Mouse (Mus musculus): ENCODE measurements around the gene Gm49358. TPM values are rescaled to one million over a fixed set of nuclear protein-coding genes. Genes with fewer than 3 reads are reported as not detected.

Gm49358 gene
- polyA plus RNA-seq, 1 experiment from 2014 or later = 0.51 TPM

DNA sequence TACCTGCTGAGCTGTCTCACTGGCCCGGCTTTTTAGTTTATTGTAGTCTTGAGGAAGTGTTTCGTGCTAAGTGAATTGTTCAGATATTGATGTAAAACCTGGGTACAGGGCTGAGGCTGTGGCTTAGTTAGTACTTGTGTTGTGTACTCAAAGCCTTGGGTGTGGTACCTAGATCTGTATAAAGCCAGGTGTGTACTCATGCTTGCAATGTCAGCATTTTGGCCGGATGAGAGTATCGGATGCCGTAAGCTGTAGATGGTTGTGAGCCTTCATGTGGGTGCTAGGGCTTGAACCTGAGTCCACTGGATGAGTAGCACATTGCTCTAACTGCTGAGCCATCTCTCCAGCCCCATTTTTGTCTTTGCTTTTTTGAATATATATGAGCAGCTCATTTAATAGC, 22.3 kb downstream of the Gm49358 start:
- POLR2A ChIA-PET = no interaction called here

DNA sequence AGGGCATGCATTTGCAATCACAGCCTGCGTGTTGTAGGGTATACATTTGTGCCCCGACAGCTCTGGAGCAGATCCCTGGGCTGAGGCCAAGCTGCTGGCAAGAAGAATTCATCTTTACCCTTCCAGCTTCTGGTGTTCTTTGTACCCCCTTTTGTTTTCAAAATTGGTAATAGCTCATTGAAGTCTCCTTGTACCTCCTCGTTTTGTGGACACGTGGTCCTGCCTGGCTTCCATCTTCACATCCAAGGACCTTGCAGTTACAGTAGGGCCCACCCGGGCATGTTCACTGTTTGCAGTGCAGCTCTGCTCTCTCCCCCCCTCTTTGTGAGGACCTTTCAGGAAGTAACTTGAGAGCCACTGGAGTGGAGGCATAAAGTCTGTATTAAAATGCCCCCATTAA, 24.4 kb downstream of the Gm49358 start:
- DNase-seq (ENCODE audit: low read depth, low spot score) = no peak
- no peaks in the 10 kb centered on the region for H3K27me3 ChIP-seq
- no peak for TF ChIP-seq CTCF (IDR thresholded peaks at IDR 0.05)
- ATAC-seq = no peak
- in situ Hi-C loops (cut with MboI; ENCODE audit: low pct_unique_long_range_greater_than_20kb) = no loop called here
- ChIA-PET POLR2A (interaction anchor here (1.0 kb wide), 1 partner anchor 9 kb away, joined by 4 read pairs; no protein-coding TSS in a partner anchor), CTCF (no interaction called here)

More for the DNA sequence above, 22.3 kb downstream of the Gm49358 start:
- H3K27me3 ChIP-seq = no peaks in the 10 kb centered on the region
- in situ Hi-C loops (cut with MboI; ENCODE audit: low pct_unique_long_range_greater_than_20kb) = no loop called here
- CTCF ChIA-PET = no interaction called here
- no peak for TF ChIP-seq CTCF (IDR thresholded peaks at IDR 0.05)
- no peak for ATAC-seq
- no peak for DNase-seq (ENCODE audit: low read depth, low spot score)

DNA sequence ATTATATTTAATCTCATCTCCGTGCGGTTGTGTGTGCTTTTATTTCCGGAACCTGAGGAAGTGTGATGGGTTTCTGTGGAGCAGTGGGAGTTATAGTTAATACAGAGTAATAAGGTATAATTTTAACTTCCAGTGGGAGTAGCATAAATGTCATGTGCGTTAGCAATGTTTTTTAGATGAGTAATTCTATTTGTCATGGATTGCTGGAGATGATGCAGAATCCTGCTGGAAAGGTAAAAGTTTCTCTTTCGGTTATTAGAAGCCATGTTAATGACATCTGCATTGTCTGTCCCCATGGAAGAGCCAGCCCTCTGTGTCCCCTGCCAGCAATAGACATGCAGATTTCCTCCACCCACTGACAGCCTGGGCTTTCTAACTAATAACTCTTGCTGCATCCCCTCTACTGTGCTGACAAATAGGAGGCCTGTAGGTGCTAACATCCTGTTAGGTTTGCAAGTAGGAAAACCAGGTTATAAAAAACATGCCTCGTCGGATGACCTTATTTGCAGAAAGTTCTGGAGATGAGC, 25.4 kb downstream of the Gm49358 start:
- in situ Hi-C loops (cut with MboI; ENCODE audit: low pct_unique_long_range_greater_than_20kb) = no loop called here
- no peak for TF ChIP-seq CTCF (IDR thresholded peaks at IDR 0.05)
- ChIA-PET POLR2A (no interaction called here), CTCF (no interaction called here)
- no peak for DNase-seq (ENCODE audit: low read depth, low spot score)
- no peak for ATAC-seq
- no peaks in the 10 kb centered on the region for H3K27me3 ChIP-seq

DNA sequence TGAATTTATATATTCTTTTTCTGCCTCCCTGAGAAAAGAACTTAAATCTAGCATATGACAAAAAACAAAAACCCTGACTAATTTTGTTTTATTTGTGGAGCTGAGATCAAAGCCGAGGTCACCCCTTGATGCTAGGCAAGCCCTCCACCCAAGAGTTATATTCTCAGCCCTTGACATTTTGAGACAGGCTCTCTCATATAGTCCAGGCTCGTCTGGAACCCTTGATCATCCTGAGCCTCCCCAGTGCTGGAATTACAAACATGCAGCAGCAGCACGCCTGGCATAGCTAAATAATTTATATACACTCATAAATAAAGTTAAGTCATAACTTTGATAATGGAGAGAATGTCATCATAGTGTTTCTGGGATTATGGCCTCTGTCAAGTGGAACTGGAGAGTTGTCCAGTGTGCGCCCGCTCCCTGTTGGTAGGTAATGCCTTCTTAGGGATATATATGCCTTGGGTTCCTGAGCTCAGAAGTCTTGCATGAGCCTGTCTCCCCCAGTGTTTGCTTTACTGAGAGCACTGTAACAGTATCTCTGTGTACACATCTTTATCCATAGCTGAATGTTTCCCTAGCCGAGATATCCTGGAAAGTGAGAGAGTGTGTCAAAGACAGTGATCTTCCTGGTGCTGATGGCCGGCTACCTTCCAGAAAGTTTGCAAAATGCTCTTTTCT, 27.9 kb downstream of the Gm49358 start:
- ChIA-PET CTCF (no interaction called here), POLR2A (interaction anchor here (1.0 to 2.1 kb wide), 2 partner anchors 12 to 18 kb away, joined by 3 to 6 read pairs; partner anchors contain the start of gene Nt5dc3)
- in situ Hi-C loops (cut with MboI; ENCODE audit: low pct_unique_long_range_greater_than_20kb) = no loop called here
- ATAC-seq = no peak
- no peak for TF ChIP-seq CTCF (IDR thresholded peaks at IDR 0.05)
- no peaks in the 10 kb centered on the region for H3K27me3 ChIP-seq
- DNase-seq (ENCODE audit: low read depth, low spot score) = no peak

DNA sequence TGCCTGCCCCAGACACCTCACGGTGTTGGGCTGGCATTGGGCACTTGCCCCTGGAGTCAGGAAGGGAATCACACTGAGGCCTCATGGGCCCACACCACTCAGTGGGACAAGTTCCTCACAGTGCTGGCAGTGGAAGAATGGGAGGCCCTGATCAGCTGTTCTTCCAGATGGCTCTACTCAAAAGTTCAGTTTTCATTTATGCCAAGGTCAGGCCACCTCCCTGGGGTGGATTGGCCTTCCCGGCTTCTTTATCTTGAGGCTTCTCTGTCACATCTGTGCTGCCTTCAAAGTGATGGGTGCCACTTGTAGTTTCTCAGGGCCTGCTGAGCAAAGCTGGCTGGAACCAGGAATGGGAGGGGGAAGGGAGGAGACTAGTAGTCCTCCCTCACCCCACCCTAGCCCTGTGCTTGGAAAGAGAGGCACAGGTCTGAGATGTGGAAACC, 29.8 kb downstream of the Gm49358 start:
- TF ChIP-seq CTCF (IDR thresholded peaks at IDR 0.05) = no peak
- no peak for DNase-seq (ENCODE audit: low read depth, low spot score)

DNA sequence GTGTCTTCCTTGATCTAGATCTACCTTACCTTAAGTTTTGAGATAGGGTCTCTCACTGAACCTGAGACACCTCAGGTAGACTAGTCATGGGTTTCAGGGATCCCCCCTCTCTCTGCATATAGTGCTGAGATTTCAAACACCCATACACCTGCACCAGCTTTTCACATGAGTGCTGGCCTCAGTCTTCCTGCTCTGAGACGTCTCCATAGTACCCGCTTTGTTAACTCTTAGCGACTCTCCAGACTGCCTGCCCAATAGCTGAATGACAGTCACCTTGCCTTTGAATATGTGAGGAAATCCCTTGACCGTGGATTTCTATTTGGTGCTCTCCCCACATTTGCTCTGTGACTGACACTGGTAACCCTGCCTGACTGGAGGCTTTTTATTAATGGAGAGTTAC, 30.4 kb downstream of the Gm49358 start:
- in situ Hi-C loops (cut with MboI; ENCODE audit: low pct_unique_long_range_greater_than_20kb) = no loop called here
- DNase-seq (ENCODE audit: low read depth, low spot score) (no peak), ATAC-seq (no peak)
- ChIA-PET POLR2A (interaction anchor here (0.6 to 1.5 kb wide), 2 partner anchors 10 to 171 kb away, joined by 3 read pairs; no protein-coding TSS in a partner anchor), CTCF (interaction anchor here (1.2 kb wide), 1 partner anchor 29 kb away, joined by 4 read pairs; no protein-coding TSS in a partner anchor)
- no peaks in the 10 kb centered on the region for H3K27me3 ChIP-seq
- TF ChIP-seq CTCF (IDR thresholded peaks at IDR 0.05) = no peak

More for the DNA sequence above, 29.8 kb downstream of the Gm49358 start:
- ATAC-seq = no peak
- in situ Hi-C loops (cut with MboI; ENCODE audit: low pct_unique_long_range_greater_than_20kb) = no loop called here
- H3K27me3 ChIP-seq = no peaks in the 10 kb centered on the region
- POLR2A ChIA-PET = interaction anchor here (0.6 to 2.1 kb wide), 2 partner anchors 14 to 172 kb away, joined by 3 to 6 read pairs; partner anchors contain the start of gene Nt5dc3
- CTCF ChIA-PET = interaction anchor here (1.2 kb wide), 1 partner anchor 30 kb away, joined by 4 read pairs; no protein-coding TSS in a partner anchor

DNA sequence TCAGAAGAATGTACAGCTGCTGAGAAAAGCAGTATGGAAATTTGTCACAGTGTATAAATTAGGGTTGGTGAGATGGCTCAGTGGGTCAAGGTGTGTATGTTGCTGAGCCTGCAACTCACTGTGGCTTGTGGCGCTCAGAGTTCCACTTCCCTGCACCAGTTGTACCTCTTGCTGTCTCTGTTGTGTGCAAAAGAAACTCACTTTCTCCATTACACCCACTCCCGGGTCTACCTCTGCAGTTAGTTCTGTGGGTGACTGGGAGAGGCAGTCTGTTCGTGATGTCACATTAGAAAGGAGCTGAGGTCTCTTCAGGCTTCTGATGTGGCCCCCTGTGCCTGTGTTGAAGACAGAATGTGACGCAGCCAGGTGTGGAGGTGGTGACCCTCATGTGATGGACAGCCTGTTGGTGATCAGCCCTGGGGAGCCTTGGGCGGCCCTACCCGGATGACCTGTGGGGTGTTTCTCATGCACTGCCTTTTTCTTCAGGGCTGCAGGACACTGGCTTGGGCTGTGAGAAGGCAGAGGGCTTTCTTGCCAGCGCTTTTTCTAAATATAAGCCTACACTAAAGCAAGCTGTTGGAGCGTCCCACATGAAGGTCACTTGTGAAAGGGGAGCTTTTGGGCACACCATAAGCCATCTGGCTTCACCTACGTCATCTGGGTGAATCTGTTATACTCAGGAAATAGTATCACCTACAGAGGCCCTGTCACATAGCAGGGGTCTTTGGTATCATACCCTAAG, 31.2 kb downstream of the Gm49358 start:
- POLR2A ChIA-PET = interaction anchor here (1.1 to 1.5 kb wide), 2 partner anchors 9 to 16 kb away, joined by 3 read pairs; partner anchors contain the start of gene Nt5dc3
- DNase-seq (ENCODE audit: low read depth, low spot score) (no peak), ATAC-seq (no peak)
- no peak for TF ChIP-seq CTCF (IDR thresholded peaks at IDR 0.05)
- CTCF ChIA-PET = interaction anchor here (1.2 kb wide), 1 partner anchor 29 kb away, joined by 4 read pairs; no protein-coding TSS in a partner anchor
- in situ Hi-C loops (cut with MboI; ENCODE audit: low pct_unique_long_range_greater_than_20kb) = no loop called here
- H3K27me3 ChIP-seq = no peaks in the 10 kb centered on the region

DNA sequence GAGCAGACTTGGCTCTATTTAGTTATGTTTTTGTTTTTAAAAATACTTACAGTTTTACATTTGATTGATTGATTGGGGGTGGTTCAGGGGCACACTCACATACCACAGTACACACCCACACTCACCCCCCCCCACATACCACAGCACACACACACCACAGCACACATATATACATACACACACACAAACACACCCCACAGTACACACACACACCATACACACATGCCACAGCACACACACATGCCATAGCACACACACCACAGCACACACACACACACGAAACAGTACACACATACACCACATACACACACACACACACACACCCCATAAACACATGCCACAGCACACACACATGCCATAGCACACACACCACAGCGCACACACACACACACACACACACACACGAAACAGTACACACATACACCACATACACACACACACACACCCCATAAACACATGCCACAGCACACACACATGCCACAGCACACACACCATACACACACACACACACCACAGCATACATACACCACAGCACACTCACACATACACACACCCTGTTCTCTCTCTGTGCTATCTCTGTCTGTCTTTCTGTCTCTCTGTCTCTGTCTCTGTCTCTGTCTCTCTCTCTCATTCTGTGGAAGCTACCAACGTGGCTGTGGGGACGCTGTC, 32.4 kb downstream of the Gm49358 start:
- no peak for ATAC-seq
- in situ Hi-C loops (cut with MboI; ENCODE audit: low pct_unique_long_range_greater_than_20kb) = no loop called here

DNA sequence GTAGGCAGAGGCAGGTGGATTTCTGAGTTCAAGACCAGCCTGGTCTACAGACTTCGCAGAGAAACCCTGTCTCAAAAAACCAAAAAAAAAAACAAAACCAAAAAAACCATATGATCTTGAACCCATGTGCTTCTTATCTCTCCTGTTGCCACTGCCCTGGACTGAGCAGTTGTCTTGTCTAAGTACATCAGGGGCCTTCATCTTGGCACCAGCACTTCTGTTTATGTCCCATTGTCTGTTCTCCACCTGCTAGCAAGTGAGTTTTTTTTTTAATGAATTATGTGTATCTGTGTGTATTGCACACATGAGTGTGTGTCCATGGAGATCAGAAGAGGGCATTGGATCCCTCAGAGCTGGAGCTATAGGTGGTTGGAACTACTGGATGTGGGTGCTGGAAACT, 43.6 kb downstream of the Gm49358 start:
- CTCF ChIA-PET = interaction anchor here (1.5 kb wide), 1 partner anchor 16 kb away, joined by 4 read pairs; no protein-coding TSS in a partner anchor
- H3K27me3 ChIP-seq = no peaks in the 10 kb centered on the region
- DNase-seq (ENCODE audit: low read depth, low spot score) (no peak), ATAC-seq (peak; percentile 17)
- POLR2A ChIA-PET = interaction anchor here (1.1 kb wide), 1 partner anchor 15 kb away, joined by 3 read pairs; no protein-coding TSS in a partner anchor
- in situ Hi-C loops (cut with MboI; ENCODE audit: low pct_unique_long_range_greater_than_20kb) = no loop called here
- TF ChIP-seq CTCF (IDR thresholded peaks at IDR 0.05) = no peak

More for the DNA sequence above, 32.4 kb downstream of the Gm49358 start:
- CTCF ChIA-PET = no interaction called here
- POLR2A ChIA-PET = interaction anchor here (1.5 kb wide), 1 partner anchor 8 kb away, joined by 3 read pairs; no protein-coding TSS in a partner anchor
- H3K27me3 ChIP-seq = no peaks in the 10 kb centered on the region
- no peak for DNase-seq (ENCODE audit: low read depth, low spot score)
- no peak for TF ChIP-seq CTCF (IDR thresholded peaks at IDR 0.05)

Data from Patski (cell line).